Mouse (Mus musculus) olfactory bulb, adult 2 months (tissue): ENCODE data around the gene Slu7. TPM values are rescaled to one million over a fixed set of nuclear protein-coding genes. Genes with fewer than 3 reads are reported as not detected.

ENCODE experiments used
- H3K27ac ChIP-seq: fragments of 200-500 bp; 2 replicates; pipeline ENCODE4 v1.5.1; 2012; ENCODE audit warnings: low read depth, low read length; ENCODE audit not compliant: insufficient read depth
- H3K4me1 ChIP-seq: fragments of 200-500 bp; 2 replicates; pipeline ENCODE4 v1.6.1; 2012; ENCODE audit warnings: low read length; ENCODE audit not compliant: control insufficient read depth, insufficient read depth
- H3K4me3 ChIP-seq: fragments of 200-500 bp; 2 replicates; pipeline ENCODE4 v1.5.1; 2012; ENCODE audit warnings: mild to moderate bottlenecking, low read depth, low read length, moderate library complexity; ENCODE audit not compliant: insufficient read depth
- CTCF ChIP-seq: fragments of 200-500 bp; IDR thresholded peaks from 2 replicates; pipeline ENCODE4 v1.5.1; 2012; ENCODE audit warnings: low read depth, mild to moderate bottlenecking, low read length, moderate library complexity; ENCODE audit not compliant: insufficient read depth
- POLR2A ChIP-seq: fragments of 200-500 bp; IDR thresholded peaks from 2 replicates; pipeline ENCODE4 v1.6.1; 2012; ENCODE audit warnings: mild to moderate bottlenecking, low read depth, low read length, moderate library complexity; ENCODE audit not compliant: insufficient read depth
- WGBS: fragments of 180-500 bp; shearing (Covaris S2); methylation state at CpG from one replicate; pipeline ENCODE4 v1.1.7; 2018; 5-methylcytosine and 5-hydroxymethylcytosine counted together
- polyA plus RNA-seq: library from polyadenylated mRNA; stranded (reverse); fragments of >200 nt; gene quantifications from 2 replicates; pipeline ENCODE4 v1.2.4, GENCODE M21; 2012; ENCODE audit warnings: low replicate concordance; ENCODE audit not compliant: missing spikeins, insufficient read depth, insufficient read length

Slu7 gene
- polyA plus RNA-seq, 1 experiment = not detected

GRCm38 (mm10) chr11:43480561-43480960 lies 47.0 kb downstream of the Slu7 start:
- no peak overlapping the region for H3K4me3 ChIP-seq
- 63% methylated on average over 5 of the region's 5 CpGs for WGBS
- TF ChIP-seq POLR2A = no peak
- TF ChIP-seq CTCF = no peak
- no peak overlapping the region for H3K27ac ChIP-seq
- H3K4me1 ChIP-seq = peaks cover 5% of the 10 kb centered on the region

GRCm38 (mm10) chr11:43481672-43482522 lies 48.4 kb downstream of the Slu7 start:
- Histone ChIP-seq H3K4me1 (peaks cover 5% of the 10 kb centered on the region), H3K27ac (no peak overlapping the region), H3K4me3 (no peak overlapping the region)
- WGBS = 73% methylated on average over 3 of the region's 3 CpGs
- TF ChIP-seq CTCF (no peak), POLR2A (no peak)

DNA sequence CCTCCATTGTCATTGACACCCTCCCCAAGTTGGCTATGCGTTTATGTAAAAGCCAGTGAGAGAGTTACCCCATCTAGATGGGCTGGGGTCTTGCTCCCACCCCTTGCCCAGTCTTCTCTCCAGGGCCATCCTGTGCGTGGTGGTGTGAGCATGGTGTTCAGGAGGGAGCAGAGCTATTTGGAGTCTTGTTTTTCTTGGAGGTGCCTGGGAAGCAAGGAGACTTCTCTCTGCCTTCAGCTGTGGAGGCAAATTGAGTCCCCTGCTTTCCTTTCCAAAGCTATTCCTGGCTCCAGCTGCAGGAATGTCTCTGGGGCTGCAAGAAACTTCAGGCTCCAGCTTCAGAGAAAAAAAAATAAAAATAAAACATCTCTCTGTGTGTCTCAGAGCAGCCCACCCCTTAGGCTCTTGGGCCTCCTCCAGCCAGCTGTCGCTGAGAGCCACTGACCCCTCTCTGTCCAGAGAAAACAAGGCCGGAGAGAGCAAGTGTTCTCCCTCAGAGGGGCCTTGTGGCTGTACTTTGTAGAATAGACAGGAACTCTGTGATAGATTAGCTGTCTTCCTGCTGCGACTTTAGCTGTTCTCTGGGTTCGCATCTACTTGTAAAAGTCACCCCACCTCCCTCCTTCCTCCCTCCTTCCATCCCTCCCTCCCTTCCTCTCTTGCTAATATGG lies 49.7 kb downstream of the Slu7 start:
- WGBS = 52% methylated on average over 6 of the region's 6 CpGs

GRCm38 (mm10) chr11:43484057-43484456 lies 50.5 kb downstream of the Slu7 start:
- no peak for TF ChIP-seq POLR2A
- TF ChIP-seq CTCF = no peak
- H3K4me1 ChIP-seq = peaks cover 5% of the 10 kb centered on the region
- WGBS = 80% methylated on average over 4 of the region's 4 CpGs
- no peak overlapping the region for H3K4me3 ChIP-seq
- no peak overlapping the region for H3K27ac ChIP-seq

More for the DNA sequence above, 49.7 kb downstream of the Slu7 start:
- no peak overlapping the region for H3K27ac ChIP-seq
- TF ChIP-seq CTCF = no peak
- TF ChIP-seq POLR2A = no peak
- no peak overlapping the region for H3K4me3 ChIP-seq
- peaks cover 5% of the 10 kb centered on the region for H3K4me1 ChIP-seq

DNA sequence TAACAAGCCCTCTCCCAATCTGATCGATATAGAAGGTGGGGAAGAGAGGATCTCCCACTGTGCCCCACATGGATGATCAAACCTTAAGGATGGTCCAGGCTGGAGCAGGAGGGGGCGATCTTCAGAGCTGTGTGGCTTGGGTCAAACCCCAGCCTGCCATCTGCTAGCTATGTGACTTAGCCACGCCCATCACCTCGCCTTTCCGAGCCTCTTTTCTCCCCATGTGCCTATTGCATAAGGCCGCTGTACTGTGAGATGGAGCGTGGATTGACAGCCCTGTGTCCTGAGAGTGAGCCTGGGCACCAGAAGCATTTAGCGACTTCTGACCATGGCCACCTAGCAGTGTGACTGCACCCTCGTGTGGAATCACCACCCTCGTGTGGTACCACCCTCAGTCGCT lies 51.1 kb downstream of the Slu7 start:
- TF ChIP-seq POLR2A = no peak
- TF ChIP-seq CTCF = no peak
- Histone ChIP-seq H3K4me1 (peaks cover 5% of the 10 kb centered on the region), H3K4me3 (no peak overlapping the region), H3K27ac (no peak overlapping the region)
- WGBS = 57% methylated on average over 11 of the region's 11 CpGs

GRCm38 (mm10) chr11:43485855-43486254 lies 52.3 kb downstream of the Slu7 start:
- 78% methylated on average over 9 of the region's 9 CpGs for WGBS

DNA sequence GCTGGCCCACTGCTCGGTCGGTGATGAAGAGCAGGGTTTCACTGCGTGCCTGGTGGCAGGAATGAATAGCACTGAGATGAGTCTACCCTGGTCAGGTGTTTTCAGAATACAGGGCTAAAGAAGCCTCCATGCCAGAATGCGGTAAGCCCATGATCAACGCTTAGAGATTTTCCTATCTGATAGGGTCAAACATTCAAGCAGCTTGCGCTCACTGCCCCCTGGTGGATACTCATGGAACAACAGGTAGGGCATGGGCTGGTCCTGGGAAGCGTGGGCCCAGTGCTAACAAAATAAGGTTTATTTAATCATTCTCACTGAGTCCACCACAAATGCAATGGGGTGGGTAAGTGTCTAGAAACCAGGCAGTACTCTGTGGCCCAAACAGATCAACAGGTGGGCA lies 59.1 kb downstream of the Slu7 start:
- Histone ChIP-seq H3K27ac (no peak overlapping the region), H3K4me3 (no peak overlapping the region), H3K4me1 (peaks cover 13% of the 10 kb centered on the region)
- TF ChIP-seq POLR2A (no peak), CTCF (peak; percentile 52)
- 31% methylated on average over 7 of the region's 7 CpGs for WGBS

More at GRCm38 (mm10) chr11:43485855-43486254, 52.3 kb downstream of the Slu7 start:
- Histone ChIP-seq H3K27ac (no peak overlapping the region), H3K4me1 (peaks cover 5% of the 10 kb centered on the region), H3K4me3 (no peak overlapping the region)
- TF ChIP-seq CTCF (no peak), POLR2A (no peak)

- TF ChIP-seq CTCF = peak; percentile 48; the same call in 1 of the 2 replicates
- TF ChIP-seq POLR2A = no peak
- Histone ChIP-seq H3K27ac (no peak overlapping the region), H3K4me3 (no peak overlapping the region), H3K4me1 (peaks cover 13% of the 10 kb centered on the region)
- 24% methylated on average over 6 of the region's 6 CpGs for WGBS
Observed at GRCm38 (mm10) chr11:43493815-43494409, 60.4 kb downstream of the Slu7 start.

- WGBS = 62% methylated on average over 8 of the region's 8 CpGs
- TF ChIP-seq POLR2A (no peak), CTCF (no peak)
- H3K4me1 ChIP-seq = peaks cover 13% of the 10 kb centered on the region
- no peak overlapping the region for H3K4me3 ChIP-seq
- no peak overlapping the region for H3K27ac ChIP-seq
Observed at GRCm38 (mm10) chr11:43495037-43495436, 61.5 kb downstream of the Slu7 start.
